Mouse (Mus musculus) heart, embryonic 14.5 days (tissue): Measurements from ENCODE around the gene Ppp1r3d. TPM values are rescaled to one million over a fixed set of nuclear protein-coding genes. Genes with fewer than 3 reads are reported as not detected.

ENCODE experiments used
- ATAC-seq: fragments of 200-750 bp; cut with Nextera tagmentation; 2 replicates; pipeline ENCODE4 v1.8.0; 2017; ENCODE audit warnings: low read depth, moderate TSS enrichment; ENCODE audit not compliant: insufficient number of reproducible peaks, insufficient read depth, low FRiP score
- H3K27ac ChIP-seq, 2 experiments: fragments of 200-500 bp in 1 of 2; fragments of 300-500 bp in 1 of 2; sonication (generic) in 1 of 2; replicated peaks in 1 of 2; 2 replicates each; pipeline ENCODE4 v1.5.1; 2012 to 2014; ENCODE audit warnings: low read depth in 2 of 2, low read length in 2 of 2, control low read depth in 1 of 2, mild to moderate bottlenecking in 1 of 2, mixed read lengths in 1 of 2; ENCODE audit not compliant: control insufficient read depth in 1 of 2, insufficient read depth in 1 of 2
- H3K27me3 ChIP-seq: fragments of 300-500 bp; sonication (generic); 2 replicates; pipeline ENCODE4 v1.6.1; 2014; ENCODE audit warnings: mild to moderate bottlenecking, low read length, control low read depth; ENCODE audit not compliant: control insufficient read depth, insufficient read depth
- H3K36me3 ChIP-seq: fragments of 300-500 bp; sonication (generic); 2 replicates; pipeline ENCODE4 v1.6.1; 2014; ENCODE audit warnings: mild to moderate bottlenecking, control low read depth, low read length, mixed read lengths; ENCODE audit not compliant: control insufficient read depth, insufficient read depth
- H3K4me1 ChIP-seq, 2 experiments: fragments of 200-500 bp in 1 of 2; fragments of 300-500 bp in 1 of 2; sonication (generic) in 1 of 2; 2 replicates each; pipeline ENCODE4 v1.6.1; 2012 to 2014; ENCODE audit warnings: low read length in 2 of 2, control low read depth in 1 of 2, mixed read lengths in 1 of 2; ENCODE audit not compliant: control insufficient read depth in 2 of 2, insufficient read depth in 2 of 2
- H3K4me2 ChIP-seq: fragments of 300-500 bp; sonication (generic); 2 replicates; pipeline ENCODE4 v1.6.1; 2014; ENCODE audit warnings: mild to moderate bottlenecking, low read length
- H3K4me3 ChIP-seq, 2 experiments: fragments of 200-500 bp in 1 of 2; fragments of 300-500 bp in 1 of 2; sonication (generic) in 1 of 2; 2 replicates each; pipeline ENCODE4 v1.5.1; 2012 to 2014; ENCODE audit warnings: low read length in 2 of 2, mild to moderate bottlenecking in 2 of 2, control low read depth in 1 of 2, low read depth in 1 of 2, moderate library complexity in 1 of 2; ENCODE audit not compliant: control insufficient read depth in 1 of 2, insufficient read depth in 1 of 2
- H3K9ac ChIP-seq: fragments of 300-500 bp; sonication (generic); 2 replicates; pipeline ENCODE4 v1.6.1; 2014; ENCODE audit warnings: mild to moderate bottlenecking, low read length
- H3K9me3 ChIP-seq: fragments of 300-500 bp; sonication (generic); 2 replicates; pipeline ENCODE4 v1.6.1; 2016; ENCODE audit warnings: low read length, control low read depth; ENCODE audit not compliant: control insufficient read depth
- WGBS: fragments of 180-500 bp; shearing (Covaris S2); extraction: QIAGEN DNeasy Blood & Tissue Kit; methylation state at CpG from one replicate; pipeline ENCODE4 v1.1.7; 2014; 5-methylcytosine and 5-hydroxymethylcytosine counted together
- polyA plus RNA-seq: library from polyadenylated mRNA; unstranded; fragments of >200 nt; fragmentation: Nextera tagmentation; extraction: Ambion mirVana; gene quantifications from 2 replicates; pipeline ENCODE4 v1.2.1, GENCODE M21; 2014

Gene Ppp1r3d
- polyA plus RNA-seq, 1 experiment from 2014 or later = 22.0 TPM

GRCm38 (mm10) chr2:178415150-178415448, 827 bp upstream of the Ppp1r3d start:
- peak overlapping the region; percentile 99 for H3K4me2 ChIP-seq
- H3K4me1 ChIP-seq = peaks cover 22 to 51% of the 10 kb centered on the region in 2 experiments
- 0 out of 2 replicates have a peak, but pooled peaks cover 3% of the 10 kb centered on the region for H3K9me3 ChIP-seq
- peak overlapping the region; percentile 29 to 90; a peak in 2 of 4 replicates for H3K27ac ChIP-seq
- WGBS = 31% methylated on average over 3 of the region's 3 CpGs
- peak overlapping the region; percentile 82 for H3K9ac ChIP-seq
- H3K36me3 ChIP-seq = peaks cover 23% of the 10 kb centered on the region
- peak overlapping the region; percentile 63 to 68 for H3K4me3 ChIP-seq
- H3K27me3 ChIP-seq = no peaks in the 10 kb centered on the region
- no peak for ATAC-seq

- no peak; the same call in 1 of the 2 replicates for ATAC-seq
- WGBS = 10% methylated on average over 75 of the region's 75 CpGs
- peak overlapping the region; percentile 82 for H3K9ac ChIP-seq
- no peaks in the 10 kb centered on the region for H3K27me3 ChIP-seq
- H3K27ac ChIP-seq = peak overlapping the region; percentile 80 to 90
- peak overlapping the region; percentile 99 for H3K4me2 ChIP-seq
- peaks cover 22 to 58% of the 10 kb centered on the region in 2 experiments for H3K4me1 ChIP-seq
- 0 out of 2 replicates have a peak, but pooled peaks cover 3% of the 10 kb centered on the region for H3K9me3 ChIP-seq
- H3K4me3 ChIP-seq = peak overlapping the region; percentile 63 to 68
- peaks cover 11% of the 10 kb centered on the region for H3K36me3 ChIP-seq
Measured at GRCm38 (mm10) chr2:178413481-178414260, 601 bp downstream of the Ppp1r3d start.

- peak overlapping the region; percentile 99 for H3K4me2 ChIP-seq
- ATAC-seq = no peak
- H3K4me3 ChIP-seq = peak overlapping the region; percentile 63 to 68
- H3K9ac ChIP-seq = peak overlapping the region; percentile 82
- H3K27me3 ChIP-seq = no peaks in the 10 kb centered on the region
- 0 out of 2 replicates have a peak, but pooled peaks cover 2% of the 10 kb centered on the region for H3K9me3 ChIP-seq
- peaks cover 22 to 58% of the 10 kb centered on the region in 2 experiments for H3K4me1 ChIP-seq
- H3K36me3 ChIP-seq = peaks cover 6% of the 10 kb centered on the region
- 32% methylated on average over 13 of the region's 13 CpGs for WGBS
- peak overlapping the region; percentile 80 to 90 for H3K27ac ChIP-seq
Measured at GRCm38 (mm10) chr2:178413081-178413480, 1.2 kb downstream of the Ppp1r3d start.

- Histone ChIP-seq H3K9me3 (no peaks in the 10 kb centered on the region), H3K9ac (peak overlapping the region; percentile 82), H3K4me2 (peak overlapping the region; percentile 99), H3K27ac (peak overlapping the region; percentile 80 to 90), H3K27me3 (no peaks in the 10 kb centered on the region), H3K36me3 (peaks cover under 1% of the 10 kb centered on the region; the same call in 1 of the 2 replicates), H3K4me3 (peak overlapping the region in 1 of 2 experiments; percentile 63; a peak in 2 of 4 replicates), H3K4me1 (peaks cover 22 to 58% of the 10 kb centered on the region in 2 experiments)
- peak; percentile 44 for ATAC-seq
- 17% methylated on average over 6 of the region's 6 CpGs for WGBS
Measured at GRCm38 (mm10) chr2:178412598-178412997, 1.7 kb downstream of the Ppp1r3d start.

- no peak overlapping the region for H3K4me3 ChIP-seq
- peaks cover 16 to 39% of the 10 kb centered on the region in 2 experiments for H3K4me1 ChIP-seq
- H3K27me3 ChIP-seq = no peaks in the 10 kb centered on the region
- H3K4me2 ChIP-seq = no peak overlapping the region
- WGBS = 74% methylated on average over 6 of the region's 6 CpGs
- ATAC-seq = no peak
- no peaks in the 10 kb centered on the region for H3K9me3 ChIP-seq
- no peaks in the 10 kb centered on the region for H3K36me3 ChIP-seq
- no peak overlapping the region for H3K27ac ChIP-seq
- H3K9ac ChIP-seq = no peak overlapping the region
Measured at GRCm38 (mm10) chr2:178410286-178410685, 4.0 kb downstream of the Ppp1r3d start.

GRCm38 (mm10) chr2:178409024-178409423, 5.2 kb downstream of the Ppp1r3d start:
- Histone ChIP-seq H3K27ac (no peak overlapping the region), H3K36me3 (no peaks in the 10 kb centered on the region), H3K9ac (no peak overlapping the region), H3K27me3 (no peaks in the 10 kb centered on the region), H3K4me3 (no peak overlapping the region), H3K9me3 (no peaks in the 10 kb centered on the region), H3K4me1 (peaks cover 14 to 33% of the 10 kb centered on the region in 2 experiments), H3K4me2 (no peak overlapping the region)
- ATAC-seq = no peak
- WGBS = 44% methylated on average over 1 of the region's 1 CpGs

GRCm38 (mm10) chr2:178407053-178407815, 7.0 kb downstream of the Ppp1r3d start, which contains the start of gene Sycp2:
Gene Sycp2 (minus strand): TSS chr2:178407685.
- Histone ChIP-seq H3K36me3 (no peaks in the 10 kb centered on the region), H3K4me2 (no peak within 1 kb of the TSS), H3K27me3 (no peaks in the 10 kb centered on the region), H3K9ac (no peak within 1 kb of the TSS), H3K4me1 (peaks cover 6 to 20% of the 10 kb centered on the region in 2 experiments; a peak in 3 of 4 replicates), H3K9me3 (no peaks in the 10 kb centered on the region), H3K27ac (no peak within 1 kb of the TSS), H3K4me3 (no peak within 1 kb of the TSS)
- 75% methylated on average over 49 of the region's 52 CpGs for WGBS
- ATAC-seq = no peak; the same call in 1 of the 2 replicates
